Mouse (Mus musculus): ENCODE results near the gene Tmem47. TPM values are rescaled to one million over a fixed set of nuclear protein-coding genes. Genes with fewer than 3 reads are reported as not detected.

Gene Tmem47
- polyA plus RNA-seq (2014; fragmentation: Nextera tagmentation; extraction: Ambion mirVana) = 24.9 and 28.2 TPM in 2 replicates

DNA sequence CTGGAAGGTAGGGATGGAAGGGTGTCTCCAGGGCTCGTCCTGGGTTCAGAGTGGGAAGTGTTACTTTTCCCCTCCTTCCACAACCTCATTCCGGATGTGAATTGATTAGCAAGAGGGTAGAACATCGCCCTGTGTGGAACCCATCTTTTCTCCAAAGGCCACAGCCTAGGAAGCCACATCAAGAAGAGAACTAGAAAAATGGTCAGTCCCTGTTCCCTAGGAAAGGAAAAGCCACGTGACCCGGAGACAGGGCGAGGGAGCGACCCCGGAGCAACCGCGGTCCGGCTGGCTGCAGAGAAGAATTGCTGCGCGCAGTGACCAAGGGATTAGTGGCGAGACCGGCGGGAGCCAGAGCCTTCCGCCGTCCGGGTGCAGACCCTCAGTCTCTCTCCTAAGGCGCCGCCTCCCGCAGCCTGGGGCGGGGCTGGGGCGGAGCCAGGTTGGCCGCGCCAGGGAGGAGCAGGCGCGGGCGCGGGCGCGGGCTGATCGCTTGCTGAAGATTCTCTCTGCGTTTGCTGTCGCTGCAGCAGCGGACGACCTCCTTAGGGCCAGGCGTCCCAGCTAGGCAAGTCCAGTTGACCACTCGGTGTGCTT is at the start of gene Tmem47:
Gene Tmem47 (plus strand): TSS at position 489 of the 594 bp plus-strand sequence.
- H3K4me2 ChIP-seq (ENCODE audit: low read depth, low read length) = peak within 1 kb of the TSS; percentile 50
- 4% methylated on average over 35 of the region's 39 CpGs for WGBS
- H3K9me3 ChIP-seq (ENCODE audit: control insufficient read depth, low read length) = no peaks in the 10 kb centered on the region
- ATAC-seq (ENCODE audit: low read depth) = peak; percentile 97
- peak within 1 kb of the TSS; percentile 57 for H3K4me3 ChIP-seq (ENCODE audit: low read depth, low read length)
- H3K9ac ChIP-seq (replicated peaks; ENCODE audit: low read depth, low read length) = peak within 1 kb of the TSS; percentile 60
- peak within 1 kb of the TSS; percentile 64 for H3K27ac ChIP-seq (ENCODE audit: low read depth, low read length)
- no peaks in the 10 kb centered on the region for H3K36me3 ChIP-seq (ENCODE audit: control insufficient read depth, insufficient read depth, low read length)
- H3K27me3 ChIP-seq (ENCODE audit: control insufficient read depth, insufficient read depth, low read length) = no peaks in the 10 kb centered on the region
- no peaks in the 10 kb centered on the region for H3K4me1 ChIP-seq (ENCODE audit: control insufficient read depth, insufficient read depth, low read length)

DNA sequence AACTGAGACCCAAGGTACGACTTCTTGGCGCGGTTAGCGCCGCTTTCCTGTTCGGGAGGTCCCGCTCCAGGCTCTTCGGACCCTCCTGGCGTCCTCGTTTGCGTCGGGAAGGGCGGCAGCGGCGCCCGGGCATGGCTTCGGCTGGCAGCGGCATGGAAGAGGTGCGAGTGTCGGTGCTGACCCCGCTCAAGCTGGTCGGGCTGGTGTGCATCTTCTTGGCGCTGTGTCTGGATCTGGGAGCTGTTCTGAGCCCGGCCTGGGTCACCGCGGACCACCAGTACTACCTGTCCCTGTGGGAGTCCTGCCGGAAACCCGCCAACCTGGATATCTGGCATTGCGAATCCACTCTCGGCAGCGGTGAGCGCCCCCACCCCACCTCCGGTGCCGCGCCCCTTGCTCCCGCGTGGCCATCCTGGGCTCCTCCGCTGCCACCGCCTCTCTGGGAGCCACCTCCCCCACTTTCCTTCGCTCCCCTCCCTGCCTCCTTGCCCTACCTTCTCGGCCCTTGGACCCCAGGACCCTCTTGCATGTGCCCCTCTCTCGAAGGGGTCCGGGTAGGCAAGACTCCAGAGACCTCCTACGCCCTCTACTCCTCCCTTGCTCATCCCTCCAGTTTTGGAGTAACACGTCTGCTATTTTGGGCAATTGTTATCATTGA is 435 bp downstream of the Tmem47 start:
- no peaks in the 10 kb centered on the region for H3K36me3 ChIP-seq (ENCODE audit: control insufficient read depth, insufficient read depth, low read length)
- H3K4me3 ChIP-seq (ENCODE audit: low read depth, low read length) = peak overlapping the region; percentile 57
- no peaks in the 10 kb centered on the region for H3K4me1 ChIP-seq (ENCODE audit: control insufficient read depth, insufficient read depth, low read length)
- no peaks in the 10 kb centered on the region for H3K27me3 ChIP-seq (ENCODE audit: control insufficient read depth, insufficient read depth, low read length)
- peak overlapping the region; percentile 64 for H3K27ac ChIP-seq (ENCODE audit: low read depth, low read length)
- H3K9ac ChIP-seq (replicated peaks; ENCODE audit: low read depth, low read length) = peak overlapping the region; percentile 60
- peak; percentile 71 for ATAC-seq (ENCODE audit: low read depth)
- peak overlapping the region; percentile 50 for H3K4me2 ChIP-seq (ENCODE audit: low read depth, low read length)
- no peaks in the 10 kb centered on the region for H3K9me3 ChIP-seq (ENCODE audit: control insufficient read depth, low read length)
- WGBS = 14% methylated on average over 32 of the region's 45 CpGs

- H3K9ac ChIP-seq (replicated peaks; ENCODE audit: low read depth, low read length) = peak overlapping the region; percentile 60; the same call in 1 of the 2 replicates
- peak overlapping the region; percentile 50 for H3K4me2 ChIP-seq (ENCODE audit: low read depth, low read length)
- H3K36me3 ChIP-seq (ENCODE audit: control insufficient read depth, insufficient read depth, low read length) = no peaks in the 10 kb centered on the region
- WGBS = 11% methylated on average over 14 of the region's 14 CpGs
- H3K9me3 ChIP-seq (ENCODE audit: control insufficient read depth, low read length) = no peaks in the 10 kb centered on the region
- no peak for ATAC-seq (ENCODE audit: low read depth)
- no peak overlapping the region for H3K27ac ChIP-seq (ENCODE audit: low read depth, low read length)
- H3K4me3 ChIP-seq (ENCODE audit: low read depth, low read length) = peak overlapping the region; percentile 57
- H3K4me1 ChIP-seq (ENCODE audit: control insufficient read depth, insufficient read depth, low read length) = no peaks in the 10 kb centered on the region
- no peaks in the 10 kb centered on the region for H3K27me3 ChIP-seq (ENCODE audit: control insufficient read depth, insufficient read depth, low read length)
Measured at GRCm38 (mm10) chrX:81071746-81072640, 1.5 kb downstream of the Tmem47 start.

DNA sequence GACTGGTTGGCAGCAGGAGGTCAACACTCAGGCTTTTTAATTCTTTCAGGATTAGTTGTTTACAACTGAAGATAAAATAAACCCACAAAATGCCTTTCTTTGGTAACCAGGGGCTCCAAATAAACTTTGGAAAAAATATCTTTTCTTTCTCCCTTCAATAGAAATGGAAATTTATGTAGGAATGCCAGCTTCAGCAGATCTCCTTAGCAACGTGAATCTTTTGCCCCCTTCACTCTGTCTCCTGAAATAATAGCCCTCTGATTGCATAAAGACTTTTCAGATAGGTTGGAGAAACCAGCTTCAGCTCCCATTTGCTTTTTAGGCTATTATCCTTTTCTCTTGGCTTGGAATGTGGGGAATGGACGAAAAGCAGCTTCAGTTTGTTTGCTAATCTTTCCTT is 2.2 kb downstream of the Tmem47 start:
- H3K4me1 ChIP-seq (ENCODE audit: control insufficient read depth, insufficient read depth, low read length) = no peaks in the 10 kb centered on the region
- no peak overlapping the region for H3K27ac ChIP-seq (ENCODE audit: low read depth, low read length)
- 6% methylated on average over 2 of the region's 2 CpGs for WGBS
- no peaks in the 10 kb centered on the region for H3K9me3 ChIP-seq (ENCODE audit: control insufficient read depth, low read length)
- peak overlapping the region; percentile 50 for H3K4me2 ChIP-seq (ENCODE audit: low read depth, low read length)
- H3K36me3 ChIP-seq (ENCODE audit: control insufficient read depth, insufficient read depth, low read length) = no peaks in the 10 kb centered on the region
- no peaks in the 10 kb centered on the region for H3K27me3 ChIP-seq (ENCODE audit: control insufficient read depth, insufficient read depth, low read length)
- no peak for ATAC-seq (ENCODE audit: low read depth)
- H3K4me3 ChIP-seq (ENCODE audit: low read depth, low read length) = peak overlapping the region; percentile 57
- H3K9ac ChIP-seq (replicated peaks; ENCODE audit: low read depth, low read length) = no peak overlapping the region

DNA sequence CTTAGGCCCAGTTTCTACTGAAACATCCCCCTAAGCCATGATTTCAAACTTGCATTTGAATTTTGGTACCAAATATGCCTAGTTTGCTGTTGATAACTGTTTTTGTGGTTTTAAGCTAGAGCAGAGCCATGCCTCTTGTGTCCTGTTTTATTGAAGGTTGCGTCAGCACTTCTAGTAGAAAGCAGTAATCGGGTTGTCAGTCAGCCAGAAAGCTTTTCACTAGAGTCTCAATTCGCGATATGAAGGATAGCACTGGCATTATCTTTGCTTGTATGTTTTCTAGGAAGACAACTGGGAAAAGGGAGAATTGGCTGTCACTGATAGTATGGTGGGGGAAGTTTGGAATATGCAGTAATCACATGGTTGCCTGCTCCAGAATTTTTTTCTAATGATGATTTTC is 3.3 kb downstream of the Tmem47 start:
- peak overlapping the region; percentile 57 for H3K4me3 ChIP-seq (ENCODE audit: low read depth, low read length)
- ATAC-seq (ENCODE audit: low read depth) = no peak
- H3K27me3 ChIP-seq (ENCODE audit: control insufficient read depth, insufficient read depth, low read length) = no peaks in the 10 kb centered on the region
- H3K4me1 ChIP-seq (ENCODE audit: control insufficient read depth, insufficient read depth, low read length) = no peaks in the 10 kb centered on the region
- WGBS = 28% methylated on average over 4 of the region's 4 CpGs
- peak overlapping the region; percentile 50 for H3K4me2 ChIP-seq (ENCODE audit: low read depth, low read length)
- no peaks in the 10 kb centered on the region for H3K36me3 ChIP-seq (ENCODE audit: control insufficient read depth, insufficient read depth, low read length)
- H3K9me3 ChIP-seq (ENCODE audit: control insufficient read depth, low read length) = no peaks in the 10 kb centered on the region
- no peak overlapping the region for H3K9ac ChIP-seq (replicated peaks; ENCODE audit: low read depth, low read length)
- no peak overlapping the region for H3K27ac ChIP-seq (ENCODE audit: low read depth, low read length)

GRCm38 (mm10) chrX:81078522-81078921 is 8.0 kb downstream of the Tmem47 start:
- H3K27me3 ChIP-seq (ENCODE audit: control insufficient read depth, insufficient read depth, low read length) = no peaks in the 10 kb centered on the region
- H3K9me3 ChIP-seq (ENCODE audit: control insufficient read depth, low read length) = no peaks in the 10 kb centered on the region
- H3K9ac ChIP-seq (replicated peaks; ENCODE audit: low read depth, low read length) = no peak overlapping the region
- H3K4me1 ChIP-seq (ENCODE audit: control insufficient read depth, insufficient read depth, low read length) = no peaks in the 10 kb centered on the region
- no peak overlapping the region for H3K27ac ChIP-seq (ENCODE audit: low read depth, low read length)
- H3K4me2 ChIP-seq (ENCODE audit: low read depth, low read length) = no peak overlapping the region
- no peak for ATAC-seq (ENCODE audit: low read depth)
- no peaks in the 10 kb centered on the region for H3K36me3 ChIP-seq (ENCODE audit: control insufficient read depth, insufficient read depth, low read length)
- H3K4me3 ChIP-seq (ENCODE audit: low read depth, low read length) = no peak overlapping the region

GRCm38 (mm10) chrX:81080996-81081395 is 10.5 kb downstream of the Tmem47 start:
- Histone ChIP-seq H3K27ac (ENCODE audit: low read depth, low read length) (no peak overlapping the region), H3K9me3 (ENCODE audit: control insufficient read depth, low read length) (no peaks in the 10 kb centered on the region), H3K9ac (replicated peaks; ENCODE audit: low read depth, low read length) (no peak overlapping the region), H3K4me1 (ENCODE audit: control insufficient read depth, insufficient read depth, low read length) (no peaks in the 10 kb centered on the region), H3K27me3 (ENCODE audit: control insufficient read depth, insufficient read depth, low read length) (no peaks in the 10 kb centered on the region), H3K4me2 (ENCODE audit: low read depth, low read length) (no peak overlapping the region), H3K4me3 (ENCODE audit: low read depth, low read length) (no peak overlapping the region), H3K36me3 (ENCODE audit: control insufficient read depth, insufficient read depth, low read length) (no peaks in the 10 kb centered on the region)
- WGBS = 69% methylated on average over 2 of the region's 2 CpGs
- ATAC-seq (ENCODE audit: low read depth) = no peak

- H3K9ac ChIP-seq (replicated peaks; ENCODE audit: low read depth, low read length) = no peak overlapping the region
- ATAC-seq (ENCODE audit: low read depth) = no peak
- H3K36me3 ChIP-seq (ENCODE audit: control insufficient read depth, insufficient read depth, low read length) = no peaks in the 10 kb centered on the region
- 28% methylated on average over 2 of the region's 2 CpGs for WGBS
- no peak overlapping the region for H3K4me3 ChIP-seq (ENCODE audit: low read depth, low read length)
- no peak overlapping the region for H3K4me2 ChIP-seq (ENCODE audit: low read depth, low read length)
- H3K4me1 ChIP-seq (ENCODE audit: control insufficient read depth, insufficient read depth, low read length) = no peaks in the 10 kb centered on the region
- H3K27me3 ChIP-seq (ENCODE audit: control insufficient read depth, insufficient read depth, low read length) = no peaks in the 10 kb centered on the region
- H3K27ac ChIP-seq (ENCODE audit: low read depth, low read length) = no peak overlapping the region
- no peaks in the 10 kb centered on the region for H3K9me3 ChIP-seq (ENCODE audit: control insufficient read depth, low read length)
Measured at GRCm38 (mm10) chrX:81085025-81085752, 14.7 kb downstream of the Tmem47 start.
